Mouse (Mus musculus): Measurements from ENCODE around the gene Smpd3. TPM values are rescaled to one million over a fixed set of nuclear protein-coding genes. Genes with fewer than 3 reads are reported as not detected.
A peak's percentile ranks its signal among the peaks of the same experiment; 100 is the strongest.

Smpd3 gene
- polyA plus RNA-seq, 1 experiment from 2014 or later, result 2.9 TPM

- no peaks in the 10 kb centered on the region for H3K27me3 ChIP-seq (ENCODE audit: control insufficient read depth, insufficient read depth, low read length)
- no peaks in the 10 kb centered on the region for H3K36me3 ChIP-seq (ENCODE audit: control insufficient read depth, insufficient read depth)
- no peaks in the 10 kb centered on the region for H3K9me3 ChIP-seq (replicated peaks; ENCODE audit: control insufficient read depth, low read length)
- no peak overlapping the region for H3K4me2 ChIP-seq (ENCODE audit: low read depth, low read length)
- ATAC-seq (replicated peaks; ENCODE audit: extremely low read depth, insufficient read depth, low FRiP score), result no peak
- H3K27ac ChIP-seq (ENCODE audit: low read length), result no peak overlapping the region
- no peaks in the 10 kb centered on the region for H3K4me1 ChIP-seq (ENCODE audit: control insufficient read depth, insufficient read depth, low read length)
- no peak overlapping the region for H3K4me3 ChIP-seq (ENCODE audit: low read length)
- H3K9ac ChIP-seq (ENCODE audit: low read length), result no peak overlapping the region
- WGBS, result 74% methylated on average over 20 of the region's 20 CpGs
Observed at GRCm38 (mm10) chr8:106292484-106293396, 45.0 kb downstream of the Smpd3 start.

- no peak overlapping the region for H3K4me2 ChIP-seq (ENCODE audit: low read depth, low read length)
- H3K9me3 ChIP-seq (replicated peaks; ENCODE audit: control insufficient read depth, low read length), result no peaks in the 10 kb centered on the region
- no peaks in the 10 kb centered on the region for H3K4me1 ChIP-seq (ENCODE audit: control insufficient read depth, insufficient read depth, low read length)
- ATAC-seq (replicated peaks; ENCODE audit: extremely low read depth, insufficient read depth, low FRiP score), result no peak
- no peaks in the 10 kb centered on the region for H3K36me3 ChIP-seq (ENCODE audit: control insufficient read depth, insufficient read depth)
- no peak overlapping the region for H3K27ac ChIP-seq (ENCODE audit: low read length)
- H3K9ac ChIP-seq (ENCODE audit: low read length), result no peak overlapping the region
- 50% methylated on average over 7 of the region's 7 CpGs for WGBS
- no peaks in the 10 kb centered on the region for H3K27me3 ChIP-seq (ENCODE audit: control insufficient read depth, insufficient read depth, low read length)
- H3K4me3 ChIP-seq (ENCODE audit: low read length), result no peak overlapping the region
Observed at GRCm38 (mm10) chr8:106289464-106289863, 48.3 kb downstream of the Smpd3 start.

- H3K9ac ChIP-seq (ENCODE audit: low read length), result no peak overlapping the region
- no peak overlapping the region for H3K4me2 ChIP-seq (ENCODE audit: low read depth, low read length)
- no peaks in the 10 kb centered on the region for H3K36me3 ChIP-seq (ENCODE audit: control insufficient read depth, insufficient read depth)
- 37% methylated on average over 2 of the region's 3 CpGs for WGBS
- H3K9me3 ChIP-seq (replicated peaks; ENCODE audit: control insufficient read depth, low read length), result no peaks in the 10 kb centered on the region
- H3K27ac ChIP-seq (ENCODE audit: low read length), result no peak overlapping the region
- no peaks in the 10 kb centered on the region for H3K4me1 ChIP-seq (ENCODE audit: control insufficient read depth, insufficient read depth, low read length)
- H3K4me3 ChIP-seq (ENCODE audit: low read length), result no peak overlapping the region
- peak; percentile 23; the same call in 1 of the 2 replicates for ATAC-seq (replicated peaks; ENCODE audit: extremely low read depth, insufficient read depth, low FRiP score)
- no peaks in the 10 kb centered on the region for H3K27me3 ChIP-seq (ENCODE audit: control insufficient read depth, insufficient read depth, low read length)
Observed at GRCm38 (mm10) chr8:106288732-106289131, 49.1 kb downstream of the Smpd3 start.

GRCm38 (mm10) chr8:106287445-106287844 is 50.3 kb downstream of the Smpd3 start:
- H3K4me2 ChIP-seq (ENCODE audit: low read depth, low read length), result no peak overlapping the region
- no peak overlapping the region for H3K4me3 ChIP-seq (ENCODE audit: low read length)
- no peak overlapping the region for H3K9ac ChIP-seq (ENCODE audit: low read length)
- no peaks in the 10 kb centered on the region for H3K4me1 ChIP-seq (ENCODE audit: control insufficient read depth, insufficient read depth, low read length)
- H3K27ac ChIP-seq (ENCODE audit: low read length), result no peak overlapping the region
- H3K27me3 ChIP-seq (ENCODE audit: control insufficient read depth, insufficient read depth, low read length), result no peaks in the 10 kb centered on the region
- H3K9me3 ChIP-seq (replicated peaks; ENCODE audit: control insufficient read depth, low read length), result no peaks in the 10 kb centered on the region
- ATAC-seq (replicated peaks; ENCODE audit: extremely low read depth, insufficient read depth, low FRiP score), result no peak
- no peaks in the 10 kb centered on the region for H3K36me3 ChIP-seq (ENCODE audit: control insufficient read depth, insufficient read depth)
- WGBS, result 45% methylated on average over 2 of the region's 2 CpGs

- Histone ChIP-seq H3K4me3 (ENCODE audit: low read length) (no peak overlapping the region), H3K4me2 (ENCODE audit: low read depth, low read length) (no peak overlapping the region), H3K9me3 (replicated peaks; ENCODE audit: control insufficient read depth, low read length) (no peaks in the 10 kb centered on the region), H3K36me3 (ENCODE audit: control insufficient read depth, insufficient read depth) (no peaks in the 10 kb centered on the region), H3K9ac (ENCODE audit: low read length) (no peak overlapping the region), H3K27ac (ENCODE audit: low read length) (no peak overlapping the region), H3K27me3 (ENCODE audit: control insufficient read depth, insufficient read depth, low read length) (no peaks in the 10 kb centered on the region), H3K4me1 (ENCODE audit: control insufficient read depth, insufficient read depth, low read length) (peaks cover 6% of the 10 kb centered on the region; the same call in 1 of the 2 replicates)
- no peak for ATAC-seq (replicated peaks; ENCODE audit: extremely low read depth, insufficient read depth, low FRiP score)
- 49% methylated on average over 4 of the region's 4 CpGs for WGBS
Observed at GRCm38 (mm10) chr8:106280844-106281243, 56.9 kb downstream of the Smpd3 start.

- Histone ChIP-seq H3K4me2 (ENCODE audit: low read depth, low read length) (no peak overlapping the region), H3K27ac (ENCODE audit: low read length) (no peak overlapping the region)
Observed at GRCm38 (mm10) chr8:106280154-106280553, 57.6 kb downstream of the Smpd3 start.

GRCm38 (mm10) chr8:106278367-106279042 is 59.3 kb downstream of the Smpd3 start:
- H3K27me3 ChIP-seq (ENCODE audit: control insufficient read depth, insufficient read depth, low read length), result no peaks in the 10 kb centered on the region
- WGBS, result 75% methylated on average over 11 of the region's 11 CpGs
- no peaks in the 10 kb centered on the region for H3K9me3 ChIP-seq (replicated peaks; ENCODE audit: control insufficient read depth, low read length)
- no peaks in the 10 kb centered on the region for H3K36me3 ChIP-seq (ENCODE audit: control insufficient read depth, insufficient read depth)
- H3K9ac ChIP-seq (ENCODE audit: low read length), result no peak overlapping the region
- ATAC-seq (replicated peaks; ENCODE audit: extremely low read depth, insufficient read depth, low FRiP score), result no peak
- H3K4me2 ChIP-seq (ENCODE audit: low read depth, low read length), result no peak overlapping the region
- no peak overlapping the region for H3K4me3 ChIP-seq (ENCODE audit: low read length)
- H3K27ac ChIP-seq (ENCODE audit: low read length), result no peak overlapping the region
- H3K4me1 ChIP-seq (ENCODE audit: control insufficient read depth, insufficient read depth, low read length), result peaks cover 6% of the 10 kb centered on the region; the same call in 1 of the 2 replicates

More at GRCm38 (mm10) chr8:106280154-106280553, 57.6 kb downstream of the Smpd3 start:
- H3K9ac ChIP-seq (ENCODE audit: low read length), result no peak overlapping the region
- no peak for ATAC-seq (replicated peaks; ENCODE audit: extremely low read depth, insufficient read depth, low FRiP score)
- H3K9me3 ChIP-seq (replicated peaks; ENCODE audit: control insufficient read depth, low read length), result no peaks in the 10 kb centered on the region
- no peaks in the 10 kb centered on the region for H3K36me3 ChIP-seq (ENCODE audit: control insufficient read depth, insufficient read depth)
- peaks cover 6% of the 10 kb centered on the region; the same call in 1 of the 2 replicates for H3K4me1 ChIP-seq (ENCODE audit: control insufficient read depth, insufficient read depth, low read length)
- no peak overlapping the region for H3K4me3 ChIP-seq (ENCODE audit: low read length)
- H3K27me3 ChIP-seq (ENCODE audit: control insufficient read depth, insufficient read depth, low read length), result no peaks in the 10 kb centered on the region
- WGBS, result 33% methylated on average over 5 of the region's 5 CpGs

GRCm38 (mm10) chr8:106276709-106277317 is 61.0 kb downstream of the Smpd3 start:
- Histone ChIP-seq H3K4me2 (ENCODE audit: low read depth, low read length) (no peak overlapping the region), H3K4me1 (ENCODE audit: control insufficient read depth, insufficient read depth, low read length) (peaks cover 10% of the 10 kb centered on the region)
- no peak for ATAC-seq (replicated peaks; ENCODE audit: extremely low read depth, insufficient read depth, low FRiP score)

More at GRCm38 (mm10) chr8:106276709-106277317, 61.0 kb downstream of the Smpd3 start:
- no peaks in the 10 kb centered on the region for H3K27me3 ChIP-seq (ENCODE audit: control insufficient read depth, insufficient read depth, low read length)
- no peaks in the 10 kb centered on the region for H3K9me3 ChIP-seq (replicated peaks; ENCODE audit: control insufficient read depth, low read length)
- 92% methylated on average over 5 of the region's 5 CpGs for WGBS
- H3K9ac ChIP-seq (ENCODE audit: low read length), result no peak overlapping the region
- no peak overlapping the region for H3K27ac ChIP-seq (ENCODE audit: low read length)
- H3K36me3 ChIP-seq (ENCODE audit: control insufficient read depth, insufficient read depth), result no peaks in the 10 kb centered on the region
- H3K4me3 ChIP-seq (ENCODE audit: low read length), result no peak overlapping the region

Data from heart, embryonic 16.5 days (tissue).